Mouse (Mus musculus) frontal cortex, postnatal 10 days (tissue): ENCODE data around the gene Tfdp2.

Experiments
- DNase-seq, 2 experiments: peaks; one replicate each; pipeline ENCODE4 v3.0.0; 2022; ENCODE audit warnings: low spot score in 2 of 2, mixed read lengths in 1 of 2

The Tfdp2 gene

GRCm38 (mm10) chr9:96371075-96371474 lies 175.0 kb downstream of the Tfdp2 start:
- no peak for DNase-seq
